Mouse (Mus musculus) colon, adult 2 months (tissue): Measurements from ENCODE around the gene Tceanc. TPM values are rescaled to one million over a fixed set of nuclear protein-coding genes. Genes with fewer than 3 reads are reported as not detected.

Experiments
- polyA plus RNA-seq: library from polyadenylated mRNA; depleted of rRNA; stranded (reverse); fragments of >200 nt; gene quantifications from 2 replicates; pipeline ENCODE4 v1.2.3, GENCODE M21; 2012; rRNA removed

Tceanc gene
- 0.54 and 0.62 TPM in 2 replicates for polyA plus RNA-seq

GRCm38 (mm10) chrX:166518345-166518744 is at the start of gene Tceanc:
Gene Tceanc, minus strand, starts transcription at chrX:166518567.

GRCm38 (mm10) chrX:166479365-166479983 is 38.9 kb downstream of the Tceanc start, which contains the start of gene Rab9:
Gene Rab9, minus strand, starts transcription at chrX:166479867.

Other genes starting within 250 kb of the Tceanc start
- gene Trappc2, start 78.0 kb downstream of the Tceanc start, polyA plus RNA-seq: 0.89 and 1.1 TPM in 2 replicates
- 0.56 and 0.64 TPM in 2 replicates for gene Ofd1, start 77.9 kb downstream of the Tceanc start, polyA plus RNA-seq
- gene Rab9, start 38.7 kb downstream of the Tceanc start, polyA plus RNA-seq: 2.0 and 2.8 TPM in 2 replicates
- 0.03 TPM in 1 of 2 replicates, not detected in the other for gene Egfl6, start 67.2 kb upstream of the Tceanc start, polyA plus RNA-seq